16 mouse cellular contexts compared by ENCODE assay signal in the genomic region with DNA sequence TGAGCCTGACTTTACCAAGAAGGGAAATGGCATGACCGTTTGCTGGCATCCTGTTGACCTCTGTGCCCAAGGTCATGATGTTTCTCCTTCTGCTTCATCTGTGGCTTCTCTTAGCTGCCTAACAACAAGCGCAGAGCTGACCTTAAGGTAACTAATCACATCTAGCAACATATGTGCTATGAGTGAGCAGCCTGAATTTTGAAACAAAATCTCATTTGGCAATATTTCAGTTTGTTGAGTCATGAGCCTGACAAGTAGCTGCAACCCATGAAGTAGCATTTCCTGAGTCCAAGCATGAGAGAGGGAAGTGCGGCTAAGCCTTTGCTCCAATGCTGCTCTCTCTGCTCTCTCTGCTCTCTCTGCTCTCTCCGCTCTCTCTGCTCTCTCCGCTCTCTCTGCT. TPM values are rescaled to one million over a fixed set of nuclear protein-coding genes. Genes with fewer than 3 reads are reported as not detected.
DNase-seq lines count a peak whose midpoint lies in the region; ATAC-seq lines count a peak whose summit lies in the region.
"Had no signal": no experiment of that assay in that cellular context is flagged by ENCODE, and none has a peak within 500 bp of the region (broad histone marks: within the 10 kb centered on the region; RNA-seq: fewer than 3 reads in every experiment).

No protein-coding gene starts in this region.

- DNase-seq in CD4-positive, CD25-positive, alpha-beta regulatory T cell, adult 2 months (ENCODE audit: low read depth, low spot score) = peak; percentile 37
- DNase-seq in monocyte, adult 2 months (ENCODE audit: low read depth in 1 of 2, low spot score in 2 of 2) = peak; percentile 19 to 43
- DNase-seq in kidney, adult 9 months = no peak
- no peak for DNase-seq in cerebellum, adult 18-20 months
- DNase-seq: cerebellum, adult 11-12 months; gastrocnemius, postnatal 14 days; liver, embryonic 13.5 days had no signal

- 70% methylated on average over 5 of the region's 5 CpGs for WGBS in liver, embryonic 16.5 days (ENCODE audit: insufficient replicate concordance)
- whole genome bisulfite sequencing in liver, embryonic 12.5 days (ENCODE audit: insufficient replicate concordance) = 79% methylated on average over 5 of the region's 5 CpGs

- H3K4me1 ChIP-seq in liver, embryonic 16.5 days (ENCODE audit: control insufficient read depth, low read depth, low read length) = no peaks in the 10 kb centered on the region; the same call in none of the 2 replicates
- H3K4me1 ChIP-seq in liver, embryonic 12.5 days = no peaks in the 10 kb centered on the region
- H3K4me1 ChIP-seq in brown adipose tissue, adult 24 weeks (ENCODE audit: control insufficient read depth, insufficient read depth, insufficient read length, low read length) = peaks cover 18% of the 10 kb centered on the region
- H3K4me1 ChIP-seq: embryonic facial prominence, embryonic 10.5 days; midbrain, embryonic 13.5 days; stomach, embryonic 15.5 days had no signal

- peak; percentile 25; the same call in 1 of the 2 replicates for ATAC-seq in liver, embryonic 16.5 days (ENCODE audit: low read depth)
- no peak for ATAC-seq in liver, embryonic 12.5 days
- no peak for ATAC-seq in activated CD4-positive, CD25-positive, alpha-beta regulatory T cell, adult 4 months
- ATAC-seq: forebrain, embryonic 14.5 days; midbrain, embryonic 13.5 days had no signal

- H3K27ac ChIP-seq in liver, embryonic 16.5 days (ENCODE audit: low read length) = no peak overlapping the region
- no peak overlapping the region for H3K27ac ChIP-seq in liver, embryonic 12.5 days
- peak overlapping the region; percentile 61 for H3K27ac ChIP-seq in brown adipose tissue, adult 24 weeks (replicated peaks; ENCODE audit: low read depth, low read length)
- H3K27ac ChIP-seq: embryonic facial prominence, embryonic 10.5 days; heart, embryonic 15.5 days; liver, embryonic 13.5 days; midbrain, embryonic 13.5 days; stomach, embryonic 15.5 days had no signal

- H3K27me3 ChIP-seq in liver, embryonic 16.5 days (ENCODE audit: control insufficient read depth, insufficient read depth, low read depth, low read length) = no peaks in the 10 kb centered on the region
- no peaks in the 10 kb centered on the region for H3K27me3 ChIP-seq in liver, embryonic 12.5 days (replicated peaks)
- H3K27me3 ChIP-seq: heart, embryonic 15.5 days; liver, embryonic 13.5 days; midbrain, embryonic 13.5 days; stomach, embryonic 15.5 days had no signal

- no peak overlapping the region for H3K9ac ChIP-seq in liver, embryonic 16.5 days (ENCODE audit: low read depth, low read length)
- no peak overlapping the region for H3K9ac ChIP-seq in liver, embryonic 12.5 days
- H3K9ac ChIP-seq: heart, embryonic 15.5 days; liver, embryonic 13.5 days; midbrain, embryonic 13.5 days; stomach, embryonic 15.5 days had no signal

- H3K4me2 ChIP-seq in liver, embryonic 16.5 days (ENCODE audit: low read depth, low read length) = no peak overlapping the region
- no peak overlapping the region for H3K4me2 ChIP-seq in liver, embryonic 12.5 days
- H3K4me2 ChIP-seq: heart, embryonic 15.5 days; liver, embryonic 13.5 days; midbrain, embryonic 13.5 days; stomach, embryonic 15.5 days had no signal

- H3K9me3 ChIP-seq in liver, embryonic 16.5 days (replicated peaks; ENCODE audit: control insufficient read depth, low read length) = no peaks in the 10 kb centered on the region
- H3K9me3 ChIP-seq in liver, embryonic 12.5 days (replicated peaks) = no peaks in the 10 kb centered on the region
- H3K9me3 ChIP-seq: heart, embryonic 15.5 days; liver, embryonic 13.5 days; midbrain, embryonic 13.5 days; stomach, embryonic 15.5 days had no signal

- H3K4me3 ChIP-seq in liver, embryonic 16.5 days (ENCODE audit: low read depth, low read length) = no peak overlapping the region
- H3K4me3 ChIP-seq in liver, embryonic 12.5 days = no peak overlapping the region
- H3K4me3 ChIP-seq in brown adipose tissue, adult 24 weeks (ENCODE audit: insufficient read depth, low read depth, low read length) = no peak overlapping the region
- H3K4me3 ChIP-seq: embryonic facial prominence, embryonic 10.5 days; heart, embryonic 15.5 days; liver, embryonic 13.5 days; midbrain, embryonic 13.5 days; stomach, embryonic 15.5 days had no signal

- H3K36me3 ChIP-seq in liver, embryonic 16.5 days (ENCODE audit: control insufficient read depth, insufficient read depth) = no peaks in the 10 kb centered on the region
- H3K36me3 ChIP-seq in liver, embryonic 12.5 days = no peaks in the 10 kb centered on the region
- H3K36me3 ChIP-seq: embryonic facial prominence, embryonic 10.5 days; heart, embryonic 15.5 days; liver, embryonic 13.5 days; midbrain, embryonic 13.5 days; stomach, embryonic 15.5 days had no signal

RNA-seq across cellular contexts. Expression of a gene that starts 9.4 kb away (rescaled TPM):
- 1.4 and 1.5 TPM in 2 replicates for polyA plus RNA-seq in liver, embryonic 16.5 days (2015; fragmentation: Nextera tagmentation; extraction: Ambion mirVana)
- polyA plus RNA-seq in liver, embryonic 12.5 days (2016; fragmentation: Nextera tagmentation; extraction: Ambion mirVana) = 0.21 and 0.24 TPM in 2 replicates
- 5.5 TPM in 1 of 2 replicates, not detected in the other for polyA plus RNA-seq in brown adipose tissue, adult 24 weeks (2012; ENCODE audit: insufficient read depth, insufficient read length, missing spikeins)
- not detected for polyA plus RNA-seq in activated CD4-positive, CD25-positive, alpha-beta regulatory T cell, adult 4 months (2017; shearing (Covaris generic))
- polyA plus RNA-seq: midbrain, embryonic 13.5 days had no signal

RNA-seq across cellular contexts. Expression of a gene that starts 22.0 kb away (rescaled TPM):
- polyA plus RNA-seq in liver, embryonic 16.5 days (2015; fragmentation: Nextera tagmentation; extraction: Ambion mirVana) = not detected in 2 replicates
- polyA plus RNA-seq in liver, embryonic 12.5 days (2016; fragmentation: Nextera tagmentation; extraction: Ambion mirVana) = 0.44 TPM in 1 of 2 replicates, not detected in the other
- polyA plus RNA-seq in brown adipose tissue, adult 24 weeks (2012; ENCODE audit: insufficient read depth, insufficient read length, missing spikeins) = 6.6 TPM in 1 of 2 replicates, not detected in the other
- not detected for polyA plus RNA-seq in activated CD4-positive, CD25-positive, alpha-beta regulatory T cell, adult 4 months (2017; shearing (Covaris generic))
- polyA plus RNA-seq: embryonic facial prominence, embryonic 10.5 days; forebrain, embryonic 14.5 days; heart, embryonic 15.5 days; liver, embryonic 13.5 days; midbrain, embryonic 13.5 days; stomach, embryonic 15.5 days had no signal

RNA-seq across cellular contexts. Expression of a gene that starts 49.2 kb away (rescaled TPM):
- 4.8 and 5.8 TPM in 2 replicates for polyA plus RNA-seq in liver, embryonic 16.5 days (2015; fragmentation: Nextera tagmentation; extraction: Ambion mirVana)
- 11.4 and 13.9 TPM in 2 replicates for polyA plus RNA-seq in liver, embryonic 12.5 days (2016; fragmentation: Nextera tagmentation; extraction: Ambion mirVana)
- polyA plus RNA-seq in brown adipose tissue, adult 24 weeks (2012; ENCODE audit: insufficient read depth, insufficient read length, missing spikeins) = 27.9 and 48.7 TPM in 2 replicates
- 1 to 10 TPM in 1 of 2 experiments, under 1 TPM in 1; 0.43 to 1.9 TPM for polyA plus RNA-seq in activated CD4-positive, CD25-positive, alpha-beta regulatory T cell, adult 4 months (2017; shearing (Covaris generic))

Comparison
In these comparisons a context has a peak if more than half of its experiments do, and no peak if none do; other contexts are left out.
1. DNase-seq: peak in CD4-positive, CD25-positive, alpha-beta regulatory T cell, adult 2 months (single experiment) and monocyte, adult 2 months (2 of 2); none in kidney, adult 9 months (single experiment) and cerebellum, adult 18-20 months (0 of 2).